Mouse (Mus musculus) ZHBTc4 (cell line): ENCODE measurements around the gene Gm20388.
A peak's percentile ranks its signal among the peaks of the same experiment; 100 is the strongest.

ENCODE experiments used
- DNase-seq: peaks from one replicate; pipeline ENCODE4 v3.0.0-alpha.2; 2011; ENCODE audit warnings: low read depth, low spot score

The Gm20388 gene

DNA sequence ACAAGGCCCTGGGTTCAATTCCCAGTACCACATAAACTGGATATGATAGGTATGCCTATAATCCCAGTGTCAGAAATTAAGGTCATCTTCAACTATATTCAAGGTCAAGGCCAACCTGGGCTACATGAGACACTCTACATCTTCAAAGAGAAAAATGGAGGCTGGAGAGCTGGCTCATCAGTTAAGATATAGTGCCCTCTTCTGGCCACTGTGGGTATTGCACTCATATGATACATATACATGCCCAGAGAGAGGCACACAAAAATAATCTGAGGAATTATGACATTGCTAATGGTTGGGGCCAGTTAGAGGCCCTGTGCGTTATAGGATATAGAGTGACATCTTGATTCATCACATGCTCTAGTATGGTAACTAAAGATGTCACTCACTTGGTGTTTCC is 523.1 kb downstream of the Gm20388 start:
- DNase-seq: peak; percentile 70

DNA sequence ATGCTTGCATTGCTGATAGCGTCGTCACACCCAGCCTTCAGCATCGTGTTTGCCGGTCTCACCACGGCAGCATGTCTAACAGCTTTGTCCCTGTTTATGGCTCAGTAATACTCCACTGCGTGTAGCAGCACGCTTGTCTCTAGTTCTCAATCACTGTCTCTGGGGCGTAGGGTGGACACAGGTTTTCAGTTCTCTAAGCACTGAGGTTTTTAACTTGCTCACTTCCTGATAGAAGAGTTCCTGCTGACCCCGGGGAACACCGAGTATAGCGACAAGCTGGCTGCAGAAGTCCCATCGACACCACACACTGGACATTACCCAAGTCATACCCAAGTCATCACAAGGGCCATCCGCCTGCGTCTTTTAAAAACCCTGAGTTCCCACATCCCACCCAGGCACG is 525.1 kb downstream of the Gm20388 start:
- no peak for DNase-seq

DNA sequence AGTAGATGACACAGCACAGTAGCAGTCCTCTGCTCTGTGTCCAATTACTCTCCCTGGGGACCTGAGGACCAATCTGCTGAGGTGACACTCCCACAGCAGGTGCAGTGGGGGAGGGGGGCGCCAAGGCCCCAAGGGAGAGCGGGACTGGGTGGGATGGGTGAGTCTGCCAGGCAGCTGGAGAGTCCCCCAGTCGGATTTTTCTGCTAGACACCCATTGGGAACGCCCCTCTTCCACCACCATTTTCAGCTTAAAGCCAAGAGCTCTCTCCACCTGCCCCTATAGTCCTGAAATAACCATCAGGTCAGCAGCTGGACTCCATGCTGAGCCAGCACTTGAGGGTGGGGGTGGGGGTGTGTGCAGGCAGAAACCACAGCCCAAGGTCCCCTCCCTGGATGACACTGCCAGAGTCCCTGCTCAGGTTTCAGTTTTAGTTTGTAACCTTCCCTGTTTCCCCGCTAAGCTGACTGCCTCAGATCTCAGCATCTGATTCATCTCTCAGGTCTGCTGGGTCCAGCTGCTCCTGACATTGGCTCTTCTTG is 525.9 kb downstream of the Gm20388 start:
- no peak for DNase-seq

DNA sequence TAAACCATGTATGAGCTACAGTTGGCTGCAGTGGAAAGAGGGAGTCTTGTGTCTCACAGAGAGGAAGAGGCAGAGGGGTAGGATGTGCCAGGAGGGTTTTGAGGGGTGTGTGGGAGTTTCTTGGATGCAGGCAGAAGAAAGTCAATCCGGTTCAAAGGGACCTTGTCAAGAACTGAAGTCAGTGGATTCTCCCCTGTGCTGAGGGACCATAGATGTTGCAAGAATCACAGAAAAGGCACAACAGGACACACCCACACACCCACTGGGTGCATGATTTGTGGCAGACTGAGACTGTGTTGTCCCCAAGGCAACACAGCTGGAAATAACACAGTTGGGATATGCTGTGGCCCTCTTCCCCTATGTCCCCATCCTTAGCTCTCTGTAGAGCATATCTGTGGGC is 526.6 kb downstream of the Gm20388 start:
- no peak for DNase-seq

DNA sequence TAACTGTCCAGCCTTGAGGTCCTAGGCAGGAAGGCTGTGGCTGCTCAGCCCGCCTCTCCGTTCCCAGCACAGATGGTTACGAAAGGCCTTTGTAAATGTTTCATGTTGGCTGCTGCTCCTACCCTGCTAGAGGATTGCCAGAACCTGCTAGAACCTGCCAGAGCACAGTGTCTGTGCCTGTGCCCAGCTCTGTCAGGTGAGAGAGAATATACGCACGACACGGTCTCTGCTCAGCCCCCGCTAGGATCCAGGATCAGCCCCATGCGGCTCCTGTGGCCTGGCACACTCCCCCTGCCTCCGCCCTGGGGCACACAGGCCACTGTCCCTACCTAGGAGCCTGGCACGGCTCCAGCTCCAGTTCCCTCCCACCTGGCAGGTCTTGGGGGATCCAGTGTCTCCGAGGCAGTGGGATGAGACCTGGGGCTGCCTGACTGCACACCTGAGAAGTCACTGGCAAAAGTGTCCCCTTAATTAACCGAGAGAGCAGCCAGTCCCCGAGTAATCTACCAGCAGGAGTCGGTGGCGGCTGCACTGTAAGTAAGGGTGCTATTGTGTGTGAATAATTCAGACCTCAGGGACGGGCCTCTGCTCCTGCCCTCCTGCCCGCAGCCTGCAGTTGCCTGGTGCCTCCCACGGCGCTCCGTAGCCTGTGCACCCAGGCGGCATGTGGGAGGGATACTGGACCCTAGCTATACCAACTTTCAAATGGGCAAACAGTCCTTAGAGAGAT is 527.2 kb downstream of the Gm20388 start:
- DNase-seq: no peak

DNA sequence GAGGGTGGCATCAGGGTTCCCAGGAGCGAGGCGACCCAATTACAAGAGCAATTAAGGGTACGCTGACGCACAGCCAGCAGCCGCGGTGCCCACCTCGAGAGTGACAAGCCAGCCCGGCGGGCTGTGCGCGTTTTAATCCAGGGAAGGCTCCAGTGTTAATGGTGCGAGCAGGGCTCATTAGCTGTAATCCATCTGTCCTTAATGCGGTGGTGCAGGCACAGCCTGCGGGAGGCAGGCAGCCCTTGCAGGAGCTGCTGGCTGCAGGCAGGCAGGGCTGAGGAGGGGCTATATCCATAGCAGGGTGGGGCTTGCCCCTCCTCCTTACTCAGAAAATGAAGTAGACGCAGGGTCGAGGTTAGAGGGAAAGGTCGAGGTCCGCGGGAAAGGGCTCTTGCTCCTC is 528.7 kb downstream of the Gm20388 start:
- DNase-seq: peak; percentile 42

DNA sequence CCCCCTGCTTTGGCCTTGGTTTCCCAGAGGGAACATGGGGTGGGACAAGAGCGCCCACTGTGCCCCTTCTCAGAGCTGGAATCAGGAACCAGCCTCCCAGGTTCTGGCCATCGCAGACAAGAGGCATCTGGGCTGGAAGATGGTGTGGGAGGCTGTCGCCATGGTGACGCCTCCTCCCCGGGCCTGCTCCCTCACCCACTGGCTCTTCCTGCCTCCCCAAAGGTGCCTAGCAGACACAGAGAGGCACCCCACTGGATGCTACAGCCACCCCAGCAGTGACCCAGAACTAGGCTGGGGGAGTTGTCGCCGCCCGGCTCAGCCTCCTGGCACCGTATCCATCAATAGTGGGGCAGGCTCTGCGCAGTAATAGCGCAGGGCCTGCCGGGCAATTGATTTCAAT is 530.1 kb downstream of the Gm20388 start:
- no peak for DNase-seq

DNA sequence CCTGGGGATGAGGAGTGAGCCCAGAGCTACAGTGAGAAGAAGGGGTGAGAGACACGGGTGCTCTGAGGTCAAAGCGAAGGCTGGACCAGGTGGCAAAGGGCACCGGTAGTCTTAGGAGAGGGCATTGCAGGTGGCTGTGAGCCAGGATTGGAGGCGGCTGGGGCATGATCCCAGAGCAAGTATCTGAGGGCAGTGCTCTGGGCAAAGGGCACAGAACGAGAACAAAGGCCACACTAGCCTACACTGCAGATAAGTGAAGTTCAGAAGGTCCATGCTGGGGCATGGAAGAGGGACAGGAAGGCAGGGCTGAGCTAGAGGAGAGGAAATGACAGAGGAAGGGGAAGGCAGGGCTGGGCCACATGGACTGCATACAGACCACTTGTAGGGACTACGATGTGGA is 531.0 kb downstream of the Gm20388 start:
- DNase-seq: no peak

DNA sequence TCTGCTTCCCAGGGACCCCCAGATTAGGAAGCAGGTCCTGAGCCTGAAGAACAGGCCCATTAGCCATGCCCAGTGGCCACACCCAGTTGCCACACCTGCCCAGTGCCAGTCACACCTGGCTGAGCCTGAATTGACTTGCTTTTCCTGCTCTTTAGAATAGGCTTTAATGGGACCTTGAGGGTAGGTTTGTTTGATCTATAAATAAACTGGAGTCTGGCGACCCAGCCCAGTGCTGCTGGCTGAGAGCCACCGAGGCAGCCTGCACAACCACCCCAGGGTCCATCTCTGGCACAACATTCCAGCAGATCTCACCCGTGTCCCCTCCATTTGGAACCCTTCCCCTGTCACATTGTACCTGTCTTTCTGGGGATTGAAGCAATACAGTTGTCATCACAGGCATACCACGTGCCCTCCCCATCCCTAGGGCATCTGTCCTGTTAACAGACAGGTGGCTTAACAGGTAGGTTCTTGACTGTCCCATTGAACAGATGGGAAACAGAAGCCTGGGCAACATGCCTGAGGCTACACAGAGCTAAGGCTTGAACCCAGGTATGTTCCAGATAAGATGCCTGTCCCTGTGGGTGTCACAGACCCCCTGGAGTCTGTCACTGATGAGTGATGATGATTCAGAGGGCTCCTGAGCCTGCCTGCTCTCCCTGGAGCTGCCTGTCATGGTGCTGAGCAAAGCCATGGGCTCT is 531.8 kb downstream of the Gm20388 start:
- DNase-seq: no peak

DNA sequence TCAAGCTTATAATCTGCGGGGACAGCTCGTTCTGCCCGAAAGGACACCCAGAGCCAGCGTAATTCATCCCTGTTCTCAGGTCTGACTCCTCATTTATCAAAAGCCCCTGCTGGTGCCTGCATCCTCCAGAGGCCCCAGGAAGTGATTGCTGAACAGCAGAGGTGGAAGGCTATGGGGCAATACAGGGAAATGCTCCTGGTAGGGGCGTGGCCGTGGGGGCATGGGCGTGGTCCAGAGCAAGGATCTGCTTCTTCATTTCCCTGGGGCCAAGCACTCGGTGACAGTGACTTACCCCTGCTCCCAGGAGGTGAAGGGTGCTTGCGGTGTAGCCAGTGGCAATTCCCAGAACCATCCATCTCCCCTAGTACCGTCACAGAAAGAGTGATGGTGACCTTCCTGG is 534.6 kb downstream of the Gm20388 start:
- DNase-seq: peak; percentile 41

DNA sequence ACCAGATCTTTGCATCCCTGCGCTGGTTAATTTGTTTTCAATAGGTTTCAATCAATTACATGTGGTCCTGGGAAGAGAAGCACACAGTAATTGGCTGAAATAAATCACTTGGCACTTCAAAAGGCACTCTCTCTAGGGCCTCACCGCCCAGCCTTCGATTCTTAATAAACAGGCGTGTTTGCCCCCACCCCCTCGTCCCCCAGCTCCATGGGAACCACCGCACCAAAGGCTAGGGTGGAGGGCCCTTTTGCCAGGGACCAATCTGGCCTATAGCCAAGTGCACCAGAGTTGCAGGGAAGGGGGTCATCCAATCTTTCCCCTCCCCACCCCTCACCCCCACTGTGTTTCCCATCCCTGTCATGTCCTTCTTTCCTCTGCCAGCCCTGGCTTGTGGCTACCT is 537.5 kb downstream of the Gm20388 start:
- no peak for DNase-seq

DNA sequence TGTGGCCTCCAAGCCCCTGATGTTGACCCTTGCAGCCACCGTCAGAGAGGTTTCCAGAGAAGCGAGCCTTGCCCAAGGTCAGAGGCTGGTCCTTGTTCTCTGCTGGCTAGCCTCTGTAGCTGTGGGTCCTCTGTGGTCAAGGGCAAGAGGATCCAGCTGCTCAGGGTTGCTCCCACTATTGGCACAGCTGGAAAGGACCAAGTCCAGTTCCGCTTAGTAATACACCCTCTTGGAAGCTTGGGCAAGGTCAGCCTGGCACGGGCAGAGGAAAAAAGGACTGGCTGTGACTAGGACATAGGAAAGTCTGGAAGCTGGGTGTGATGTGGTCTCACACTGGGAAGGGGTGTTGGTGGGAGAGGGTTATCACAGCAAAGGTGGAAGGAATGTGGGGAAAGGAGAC is 538.5 kb downstream of the Gm20388 start:
- no peak for DNase-seq

DNA sequence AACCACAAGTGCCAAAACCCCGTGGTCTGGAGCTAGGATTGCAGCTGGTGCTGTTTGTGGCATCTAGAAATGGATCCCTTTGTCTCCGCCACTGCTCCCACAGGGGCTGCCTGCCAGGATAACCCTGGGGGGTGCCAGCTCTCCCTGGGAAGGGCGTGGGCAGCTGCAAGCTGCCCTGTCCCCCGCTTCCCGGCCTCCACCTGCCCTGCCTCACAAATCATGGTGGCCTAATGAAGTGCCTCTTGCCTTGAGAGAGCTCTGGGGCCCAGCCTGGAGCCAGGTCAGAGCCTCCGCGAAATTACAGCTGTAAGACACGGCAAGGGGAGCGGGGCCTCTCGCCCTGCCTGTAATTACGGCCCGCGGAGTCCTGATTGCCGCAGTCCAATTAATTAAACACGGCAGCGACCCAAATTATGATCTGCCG is 539.0 kb downstream of the Gm20388 start:
- no peak for DNase-seq

DNA sequence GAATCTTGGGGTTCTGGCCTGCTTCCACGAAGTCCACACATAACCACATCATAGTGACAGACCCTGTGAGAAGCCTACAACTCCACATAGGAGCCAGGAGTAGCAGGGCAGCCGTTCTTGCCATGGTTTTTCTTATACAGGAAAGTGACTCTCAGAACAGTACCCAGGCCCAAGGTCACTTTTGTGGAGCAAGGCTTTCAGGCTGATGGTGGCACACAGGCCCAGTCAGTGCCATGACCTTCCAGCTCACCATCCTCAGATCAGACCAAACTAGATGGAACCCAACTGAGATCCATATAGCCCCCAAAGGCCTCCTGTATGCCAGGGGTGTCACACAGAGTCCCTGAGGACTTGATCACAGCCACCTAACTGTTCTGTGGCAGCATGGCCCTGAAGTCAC is 541.5 kb downstream of the Gm20388 start:
- no peak for DNase-seq

DNA sequence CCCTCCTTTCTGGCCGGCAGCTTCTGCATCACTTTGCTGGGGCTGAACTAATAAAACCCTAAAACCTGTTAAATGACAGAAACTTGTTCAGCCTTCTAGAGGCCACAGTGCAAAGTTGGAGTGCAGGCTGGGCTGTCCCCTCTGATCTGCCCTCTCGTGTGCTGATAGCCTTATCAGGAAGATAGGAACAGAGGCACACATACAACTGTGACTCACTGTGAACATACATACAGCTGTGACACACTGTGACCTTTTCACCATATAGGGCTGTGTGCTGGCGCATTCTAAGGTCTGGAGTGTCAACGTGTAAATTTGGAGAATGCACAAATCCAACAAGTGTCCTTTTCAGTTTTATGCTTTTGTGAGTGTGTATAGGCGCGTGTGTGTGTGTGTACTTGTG is 543.8 kb downstream of the Gm20388 start:
- no peak for DNase-seq

DNA sequence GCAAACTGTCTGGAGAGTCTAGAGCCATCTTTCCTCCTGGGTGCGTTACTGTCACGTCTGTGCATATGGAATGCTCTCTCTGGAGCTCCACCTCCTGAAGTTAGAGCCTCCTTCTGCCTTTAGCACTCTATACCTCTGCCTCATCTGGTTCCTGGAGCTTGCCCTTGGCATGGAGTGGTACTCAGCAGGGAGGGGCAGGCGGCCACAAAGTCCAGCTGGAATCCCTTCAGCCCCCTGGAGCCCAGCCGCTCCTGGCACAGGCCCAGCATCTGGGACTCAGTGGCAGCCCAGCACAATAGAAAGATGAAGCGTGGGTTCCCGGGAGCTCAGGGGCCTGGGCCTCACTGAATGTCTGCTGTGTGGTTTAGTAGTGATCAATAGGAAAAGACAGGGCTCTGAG is 549.7 kb downstream of the Gm20388 start:
- DNase-seq: no peak

DNA sequence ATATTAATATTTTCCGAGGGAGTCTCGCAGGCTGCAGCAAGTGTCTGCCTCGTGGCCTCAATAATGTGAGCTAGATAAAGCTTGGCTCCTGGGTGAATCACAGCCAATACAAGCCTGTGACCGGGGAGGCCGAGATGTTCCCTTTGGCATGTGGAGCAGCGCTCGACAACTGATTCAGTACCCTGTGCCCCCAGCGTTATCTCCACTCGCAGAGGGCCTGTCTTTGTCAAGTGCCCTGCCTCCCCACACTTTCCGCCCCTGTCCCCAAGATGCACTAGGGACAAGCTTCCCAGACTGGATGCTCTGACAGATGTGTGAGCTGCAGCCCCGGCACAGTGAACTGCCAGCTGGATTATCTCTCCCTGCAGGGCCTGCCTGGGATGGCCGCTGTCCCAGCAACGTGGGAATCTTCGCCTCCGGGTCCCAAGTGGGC is 551.5 kb downstream of the Gm20388 start:
- no peak for DNase-seq

DNA sequence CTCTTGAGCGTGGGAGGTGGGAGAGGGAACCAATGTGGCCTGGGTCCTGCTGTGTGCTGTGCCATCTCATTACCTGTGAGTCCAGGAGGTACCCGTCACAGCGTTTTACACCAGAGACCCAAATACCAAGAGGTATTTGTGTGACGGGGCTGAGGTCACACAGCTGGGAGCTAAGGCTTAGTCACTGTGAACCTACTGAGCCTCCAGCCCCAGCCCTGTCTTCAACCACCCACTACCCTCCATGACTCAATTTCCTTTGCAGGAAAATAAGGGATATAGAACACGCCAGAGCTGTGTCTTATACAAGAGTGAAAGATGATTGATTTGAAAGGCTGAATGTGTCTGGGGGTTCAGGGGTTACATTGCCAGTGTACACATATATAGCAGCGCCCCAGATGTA is 552.0 kb downstream of the Gm20388 start:
- no peak for DNase-seq

DNA sequence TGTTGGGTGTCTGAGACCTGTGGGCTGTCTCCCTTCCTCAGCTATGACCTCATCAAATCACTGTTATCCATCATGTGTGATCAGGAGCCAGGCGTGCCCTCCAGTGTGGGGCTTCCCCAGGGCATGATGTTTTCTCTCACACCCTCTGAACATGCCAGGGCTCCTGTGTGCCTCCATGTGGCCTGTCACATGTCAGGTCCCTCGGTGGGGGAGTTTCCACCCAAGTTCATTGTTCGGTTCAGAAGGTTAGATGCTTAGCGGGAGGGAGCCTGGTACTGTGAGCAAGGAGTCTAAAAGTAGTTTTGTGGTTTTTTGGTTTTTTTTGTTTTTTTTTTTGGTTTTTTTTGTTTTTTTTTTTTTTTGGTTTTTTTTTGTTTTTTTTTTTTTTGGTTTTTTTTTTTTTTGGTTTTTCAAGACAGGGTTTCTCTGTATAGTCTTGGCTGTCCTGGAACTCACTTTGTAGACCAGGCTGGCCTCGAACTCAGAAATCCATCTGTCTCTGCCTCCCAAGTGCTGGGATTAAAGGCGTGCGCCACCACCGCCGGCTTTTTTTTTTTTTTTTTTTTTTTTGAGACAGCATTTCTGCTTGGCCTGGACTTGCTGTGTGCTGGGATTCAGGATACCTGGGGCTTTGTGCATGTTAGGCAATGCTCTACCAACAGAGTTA is 553.4 kb downstream of the Gm20388 start:
- no peak for DNase-seq

DNA sequence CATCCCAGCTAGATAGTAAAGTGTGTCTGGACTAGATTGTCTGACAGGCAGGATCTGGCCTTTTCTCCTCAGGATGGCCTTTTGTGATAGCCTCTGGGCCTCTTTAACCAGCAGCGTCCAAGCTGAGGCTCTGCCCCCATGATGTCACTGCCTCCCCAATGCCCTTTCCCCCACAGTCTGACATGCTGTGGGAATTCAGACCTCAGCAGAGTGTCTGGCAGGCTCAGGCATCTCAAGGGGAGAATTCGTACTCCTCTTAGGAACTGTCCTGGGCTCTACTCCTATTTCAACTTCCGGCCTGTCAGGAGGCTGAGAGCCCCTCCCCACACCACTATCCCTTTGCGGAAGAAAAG is 553.9 kb downstream of the Gm20388 start:
- no peak for DNase-seq

DNA sequence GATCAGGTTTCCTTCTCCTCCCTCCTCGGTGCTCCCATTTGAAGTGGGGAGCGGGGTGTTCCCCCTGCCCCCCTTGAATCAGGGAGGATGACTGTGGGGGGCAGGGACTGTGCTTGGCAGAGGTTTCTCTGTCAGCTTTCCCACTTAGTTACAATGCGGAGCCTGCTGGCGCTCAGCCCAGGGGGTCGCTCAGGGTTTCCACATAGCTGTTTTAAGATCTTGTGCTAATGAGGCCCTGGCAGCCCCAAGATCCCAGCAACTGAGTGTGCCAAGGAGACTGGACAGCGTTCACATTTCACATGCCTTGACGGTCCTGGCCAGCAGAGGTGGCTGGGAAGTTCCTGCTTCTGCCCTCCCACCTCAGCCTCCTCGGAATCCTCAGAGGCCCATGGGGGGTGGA is 555.1 kb downstream of the Gm20388 start:
- DNase-seq: no peak

DNA sequence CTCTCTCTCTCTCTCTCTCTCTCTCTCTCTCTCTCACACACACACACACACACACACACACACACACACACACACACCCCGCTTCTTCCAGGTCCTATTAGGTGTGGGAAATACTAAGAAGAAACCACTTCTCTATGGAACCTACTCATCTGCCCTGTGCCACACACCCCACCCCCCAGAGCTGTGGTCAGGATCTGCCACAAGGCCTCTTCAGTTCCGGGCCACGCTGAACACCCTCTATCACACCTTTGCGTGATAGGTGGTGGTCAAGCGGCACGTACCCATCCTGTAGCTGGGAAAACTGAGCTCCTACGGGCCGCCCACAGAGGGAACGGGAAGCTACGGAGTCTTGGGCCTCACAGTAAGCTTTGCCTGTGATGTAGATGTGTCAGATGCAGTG is 555.6 kb downstream of the Gm20388 start:
- no peak for DNase-seq

DNA sequence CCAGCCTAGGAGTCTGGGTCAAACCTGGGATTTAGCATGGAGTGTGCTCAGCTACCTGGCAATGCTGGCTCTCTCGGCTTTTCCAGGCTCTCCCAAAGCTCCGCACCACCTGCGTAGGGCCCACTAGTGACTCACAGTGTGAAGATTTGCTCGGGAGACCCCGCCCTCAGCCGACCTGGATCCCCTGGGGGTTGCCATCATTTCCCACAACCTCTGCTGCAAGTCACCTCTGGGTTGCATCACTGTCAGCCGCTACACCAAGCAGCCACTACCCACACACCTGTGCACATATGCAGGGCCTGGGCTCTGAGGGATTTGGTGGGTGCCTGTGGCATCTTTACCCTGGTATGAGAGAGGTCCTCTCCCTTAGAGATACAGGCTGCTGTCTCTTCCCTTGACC is 557.0 kb downstream of the Gm20388 start:
- no peak for DNase-seq
